Mouse (Mus musculus) limb, embryonic 10.5 days (tissue): ENCODE measurements at regions not wholly inside any gene's neighbourhood (a gene's known extent, or its start where the extent isn't known, plus 50 kb on each side); places are given as distances from the start of the nearest gene placed in this dataset.

Experiments
- DNase-seq: peaks from one replicate; pipeline ENCODE4 v3.0.0-alpha.2; 2017; ENCODE audit warnings: low spot score
- H3K27ac ChIP-seq: fragments of 300-500 bp; sonication (generic); 2 replicates; pipeline ENCODE4 v1.5.1; 2016; ENCODE audit warnings: mild to moderate bottlenecking
- H3K27me3 ChIP-seq: fragments of 300-500 bp; sonication (generic); 2 replicates; pipeline ENCODE4 v1.6.1; 2016; ENCODE audit warnings: low read depth, mild to moderate bottlenecking; ENCODE audit not compliant: poor library complexity, severe bottlenecking
- H3K36me3 ChIP-seq: fragments of 300-500 bp; sonication (generic); 2 replicates; pipeline ENCODE4 v1.6.1; 2016; ENCODE audit warnings: mild to moderate bottlenecking, moderate library complexity
- H3K4me1 ChIP-seq: fragments of 300-500 bp; sonication (generic); 2 replicates; pipeline ENCODE4 v1.6.1; 2016
- H3K4me3 ChIP-seq: fragments of 300-500 bp; sonication (generic); 2 replicates; pipeline ENCODE4 v1.5.1; 2016; ENCODE audit warnings: mild to moderate bottlenecking, moderate library complexity
- H3K9me3 ChIP-seq: fragments of 300-500 bp; sonication (generic); replicated peaks from 2 replicates; pipeline ENCODE4 v1.6.1; 2016; ENCODE audit warnings: mild to moderate bottlenecking
- WGBS: fragments of 180-500 bp; shearing (Covaris S2); methylation state at CpG from one replicate; pipeline ENCODE4 v1.1.7; 2016; 5-methylcytosine and 5-hydroxymethylcytosine counted together

DNA sequence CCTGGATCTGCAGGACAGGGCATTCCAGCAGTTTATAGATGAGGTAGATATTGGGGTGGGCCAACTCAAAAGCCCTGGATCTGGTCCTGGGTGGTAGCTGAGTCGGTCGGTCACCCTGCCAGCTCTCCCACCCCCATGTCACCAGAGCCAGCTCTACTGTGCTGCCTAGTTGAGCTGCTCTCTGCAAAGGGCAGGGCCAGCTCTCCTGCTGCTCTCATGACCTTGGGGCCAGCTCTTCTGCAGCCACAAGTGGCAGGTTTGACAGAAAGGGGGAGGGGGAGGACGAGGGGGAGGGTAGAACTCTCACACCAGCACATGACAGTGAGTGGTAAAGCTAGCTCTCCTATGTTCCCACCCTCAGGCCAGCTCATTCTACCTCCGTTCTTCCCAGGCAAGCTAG, 584.3 kb downstream of the Slc4a3 start:
- no peak for DNase-seq
- H3K27ac ChIP-seq, result peak overlapping the region; percentile 34; the same call in 1 of the 2 replicates
- 61% methylated on average over 4 of the region's 4 CpGs for WGBS
- H3K36me3 ChIP-seq, result no peaks in the 10 kb centered on the region
- H3K9me3 ChIP-seq, result no peaks in the 10 kb centered on the region
- peaks cover 7% of the 10 kb centered on the region for H3K4me1 ChIP-seq
- no peak overlapping the region for H3K4me3 ChIP-seq
- no peaks in the 10 kb centered on the region for H3K27me3 ChIP-seq

GRCm38 (mm10) chr1:76136810-76137209, 590.7 kb downstream of the Slc4a3 start:
- DNase-seq, result no peak
- Histone ChIP-seq H3K4me3 (no peak overlapping the region), H3K27me3 (no peaks in the 10 kb centered on the region), H3K27ac (no peak overlapping the region), H3K36me3 (no peaks in the 10 kb centered on the region), H3K4me1 (peaks cover 14% of the 10 kb centered on the region), H3K9me3 (no peaks in the 10 kb centered on the region)
- 87% methylated on average over 1 of the region's 1 CpGs for WGBS

DNA sequence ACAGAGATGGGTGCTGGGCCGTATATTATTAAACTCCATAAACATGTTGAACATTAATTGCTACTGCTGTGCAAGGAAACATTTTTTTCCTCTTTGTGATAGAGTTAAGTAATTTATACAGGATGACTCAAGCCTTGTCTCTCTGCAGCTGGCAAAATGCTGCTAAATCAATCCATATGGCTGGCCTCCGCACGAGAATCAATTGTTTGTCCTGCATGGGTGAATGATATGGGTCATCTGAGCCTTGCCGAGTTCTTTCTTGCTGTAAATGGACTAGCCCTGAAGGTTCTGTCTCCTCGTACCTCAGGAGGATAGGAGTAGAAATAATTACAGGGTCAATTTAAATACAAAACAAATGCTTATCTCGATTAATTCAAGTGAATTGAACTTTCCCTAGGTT, 591.6 kb downstream of the Slc4a3 start:
- Histone ChIP-seq H3K9me3 (no peaks in the 10 kb centered on the region), H3K27ac (peak overlapping the region; percentile 7; the same call in 1 of the 2 replicates), H3K36me3 (no peaks in the 10 kb centered on the region), H3K27me3 (no peaks in the 10 kb centered on the region), H3K4me3 (no peak overlapping the region), H3K4me1 (peaks cover 14% of the 10 kb centered on the region)
- WGBS, result 37% methylated on average over 6 of the region's 6 CpGs
- DNase-seq, result no peak

DNA sequence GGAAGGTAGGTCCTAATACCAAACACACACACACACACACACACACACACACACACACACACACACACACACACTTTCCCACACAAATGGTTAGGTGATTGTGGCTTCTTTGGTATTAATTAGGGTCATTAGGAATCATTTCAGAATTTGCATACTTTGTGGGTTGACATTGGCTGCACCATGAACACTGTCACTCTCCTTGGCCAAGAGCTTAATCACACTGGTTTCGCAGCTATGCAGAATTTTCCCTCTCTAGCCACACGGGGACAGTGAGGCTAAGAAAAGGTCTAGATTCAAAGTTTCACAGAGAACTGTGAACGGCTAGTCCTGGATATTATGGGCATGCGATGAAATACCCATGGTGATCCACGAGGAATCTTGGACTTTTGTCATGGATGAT, 597.5 kb downstream of the Slc4a3 start:
- DNase-seq, result no peak
- WGBS, result 85% methylated on average over 5 of the region's 5 CpGs
- Histone ChIP-seq H3K36me3 (no peaks in the 10 kb centered on the region), H3K4me1 (no peaks in the 10 kb centered on the region; the same call in 1 of the 2 replicates), H3K27me3 (no peaks in the 10 kb centered on the region), H3K9me3 (no peaks in the 10 kb centered on the region), H3K4me3 (no peak overlapping the region), H3K27ac (no peak overlapping the region)

- no peak for DNase-seq
Observed at GRCm38 (mm10) chr1:76148963-76149362, 602.9 kb downstream of the Slc4a3 start.

GRCm38 (mm10) chr1:76156291-76156690, 610.2 kb downstream of the Slc4a3 start:
- Histone ChIP-seq H3K27me3 (no peaks in the 10 kb centered on the region), H3K9me3 (no peaks in the 10 kb centered on the region), H3K4me1 (no peaks in the 10 kb centered on the region), H3K4me3 (no peak overlapping the region), H3K36me3 (no peaks in the 10 kb centered on the region), H3K27ac (no peak overlapping the region)
- no peak for DNase-seq
- 76% methylated on average over 8 of the region's 8 CpGs for WGBS

More at GRCm38 (mm10) chr1:76148963-76149362, 602.9 kb downstream of the Slc4a3 start:
- Histone ChIP-seq H3K4me3 (no peak overlapping the region), H3K36me3 (no peaks in the 10 kb centered on the region), H3K9me3 (no peaks in the 10 kb centered on the region), H3K27ac (no peak overlapping the region), H3K4me1 (no peaks in the 10 kb centered on the region; the same call in 1 of the 2 replicates), H3K27me3 (no peaks in the 10 kb centered on the region)
- WGBS, result 88% methylated on average over 2 of the region's 2 CpGs

GRCm38 (mm10) chr1:76167486-76167885, 621.4 kb downstream of the Slc4a3 start:
- Histone ChIP-seq H3K27ac (no peak overlapping the region), H3K9me3 (no peaks in the 10 kb centered on the region), H3K36me3 (no peaks in the 10 kb centered on the region), H3K4me3 (no peak overlapping the region), H3K4me1 (peaks cover 9% of the 10 kb centered on the region), H3K27me3 (no peaks in the 10 kb centered on the region)
- WGBS, result 64% methylated on average over 2 of the region's 2 CpGs
- DNase-seq, result no peak

DNA sequence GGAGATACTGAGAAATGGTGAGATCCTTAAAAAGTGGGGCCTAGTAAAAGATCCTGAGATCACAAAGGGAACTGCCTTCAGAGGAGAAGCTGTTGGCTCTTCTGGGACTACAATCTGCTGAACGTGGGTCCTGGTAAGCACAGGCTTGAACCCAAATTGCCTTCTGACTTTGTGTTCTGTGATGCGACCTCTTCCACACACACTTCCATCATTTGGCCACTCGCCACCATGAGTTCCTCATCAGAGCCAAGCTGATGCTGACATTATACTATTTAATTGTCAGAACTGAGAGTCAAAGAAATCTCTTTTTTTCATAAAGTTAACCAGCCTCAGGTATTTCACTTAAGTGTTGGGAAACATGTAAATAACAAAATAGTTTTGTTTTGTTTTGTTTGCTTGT, 635.1 kb downstream of the Slc4a3 start:
- Histone ChIP-seq H3K27ac (no peak overlapping the region), H3K4me3 (no peak overlapping the region), H3K9me3 (no peaks in the 10 kb centered on the region), H3K36me3 (no peaks in the 10 kb centered on the region), H3K4me1 (no peaks in the 10 kb centered on the region), H3K27me3 (no peaks in the 10 kb centered on the region)
- WGBS, result 77% methylated on average over 3 of the region's 3 CpGs
- no peak for DNase-seq

DNA sequence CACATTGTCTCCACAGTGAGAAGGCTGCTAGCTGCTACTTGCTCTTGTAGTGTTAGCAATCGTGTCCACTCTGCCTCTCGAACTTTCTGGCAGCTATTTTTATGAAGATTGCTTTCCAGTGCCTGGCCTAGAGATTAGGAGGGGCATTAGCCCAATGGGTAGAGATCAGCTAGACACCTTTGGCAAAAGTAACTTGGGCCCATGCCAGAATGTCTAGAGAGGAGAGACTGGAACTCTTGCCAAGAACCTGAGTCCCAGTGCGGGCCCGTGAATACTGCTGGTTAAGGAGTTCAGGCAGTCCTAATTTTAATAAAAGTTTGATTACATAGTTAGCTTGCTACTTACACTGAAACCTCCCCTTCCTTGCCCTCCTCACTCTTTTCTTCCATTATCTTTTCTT, 648.8 kb downstream of the Slc4a3 start:
- no peaks in the 10 kb centered on the region for H3K9me3 ChIP-seq
- no peak overlapping the region for H3K4me3 ChIP-seq
- no peaks in the 10 kb centered on the region for H3K36me3 ChIP-seq
- no peaks in the 10 kb centered on the region for H3K27me3 ChIP-seq
- 92% methylated on average over 4 of the region's 4 CpGs for WGBS
- no peak for DNase-seq
- peaks cover 6% of the 10 kb centered on the region for H3K4me1 ChIP-seq
- no peak overlapping the region for H3K27ac ChIP-seq

- Histone ChIP-seq H3K27me3 (no peaks in the 10 kb centered on the region), H3K36me3 (no peaks in the 10 kb centered on the region), H3K4me3 (no peak overlapping the region), H3K27ac (no peak overlapping the region), H3K4me1 (peaks cover 6% of the 10 kb centered on the region), H3K9me3 (no peaks in the 10 kb centered on the region)
- no peak for DNase-seq
- 89% methylated on average over 3 of the region's 3 CpGs for WGBS
Observed at GRCm38 (mm10) chr1:76197651-76198050, 651.6 kb downstream of the Slc4a3 start.

DNA sequence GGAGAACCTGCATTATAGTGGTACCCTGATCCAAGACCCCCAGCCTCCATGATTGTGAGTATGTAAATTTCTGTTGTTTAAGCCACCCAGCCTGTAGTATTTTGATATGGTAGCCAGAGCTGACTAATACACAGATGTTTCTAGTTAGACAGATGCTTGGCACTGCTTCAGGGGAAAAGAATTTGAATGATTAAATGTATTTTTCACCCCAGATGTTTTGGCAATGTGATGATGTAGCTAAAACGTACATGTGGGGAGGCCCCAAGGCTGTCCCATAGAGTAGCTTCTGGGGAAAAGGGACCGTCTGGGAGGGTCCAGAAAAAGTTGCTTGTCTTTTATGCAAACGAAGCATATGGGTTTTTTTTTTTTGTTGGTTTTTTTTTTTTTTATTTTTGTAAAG, 654.8 kb downstream of the Slc4a3 start:
- Histone ChIP-seq H3K36me3 (no peaks in the 10 kb centered on the region), H3K27ac (no peak overlapping the region), H3K27me3 (no peaks in the 10 kb centered on the region), H3K9me3 (no peaks in the 10 kb centered on the region), H3K4me1 (peaks cover 6% of the 10 kb centered on the region), H3K4me3 (no peak overlapping the region)
- WGBS, result 66% methylated on average over 3 of the region's 3 CpGs
- DNase-seq, result no peak

DNA sequence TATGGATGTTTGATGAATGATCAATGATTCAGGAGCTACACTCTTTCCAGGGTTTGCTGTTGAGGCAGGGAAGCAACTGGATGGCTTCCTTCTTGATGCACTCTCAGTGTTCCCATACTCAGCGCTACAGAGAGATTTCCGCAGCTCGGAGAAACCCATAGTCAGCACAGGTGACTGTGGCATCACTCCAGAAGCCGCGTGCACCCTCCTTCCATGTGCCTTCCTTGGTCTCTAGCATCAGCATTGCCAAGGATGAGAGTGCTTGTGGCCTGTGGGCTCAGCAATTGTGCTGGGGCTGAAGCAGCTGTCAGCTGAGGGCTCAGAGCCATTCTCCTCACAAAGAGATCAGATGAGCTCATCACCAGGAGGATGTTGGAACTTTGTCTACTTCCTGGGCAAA, 666.4 kb downstream of the Slc4a3 start:
- no peaks in the 10 kb centered on the region for H3K9me3 ChIP-seq
- 94% methylated on average over 5 of the region's 5 CpGs for WGBS
- no peak overlapping the region for H3K27ac ChIP-seq
- no peaks in the 10 kb centered on the region for H3K4me1 ChIP-seq
- no peak for DNase-seq
- no peak overlapping the region for H3K4me3 ChIP-seq
- H3K36me3 ChIP-seq, result no peaks in the 10 kb centered on the region
- no peaks in the 10 kb centered on the region for H3K27me3 ChIP-seq

DNA sequence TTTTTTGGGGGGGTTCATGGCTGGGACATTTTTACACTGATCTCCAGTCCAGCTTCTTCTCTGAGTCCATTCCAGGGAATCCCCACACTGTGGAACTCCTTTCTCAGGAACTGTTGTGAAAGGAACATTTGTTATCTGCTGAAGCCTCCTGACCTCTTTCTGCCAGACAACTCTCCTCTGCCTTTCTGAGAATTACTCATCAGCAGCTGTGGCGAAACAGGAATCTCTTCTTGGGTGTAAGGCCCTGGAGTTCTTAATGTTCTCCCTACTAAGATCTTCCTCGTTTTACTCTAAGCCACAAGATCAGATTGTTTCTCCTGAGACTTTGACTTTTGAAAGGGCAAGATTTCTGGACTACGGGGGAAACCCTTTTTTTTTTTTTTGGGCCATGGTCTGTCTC, 698.7 kb downstream of the Slc4a3 start:
- WGBS, result 79% methylated on average over 3 of the region's 3 CpGs
- Histone ChIP-seq H3K27me3 (no peaks in the 10 kb centered on the region), H3K4me1 (peaks cover 17% of the 10 kb centered on the region), H3K9me3 (no peaks in the 10 kb centered on the region), H3K4me3 (no peak overlapping the region), H3K27ac (no peak overlapping the region), H3K36me3 (no peaks in the 10 kb centered on the region)
- DNase-seq, result no peak

- Histone ChIP-seq H3K27ac (peak overlapping the region; percentile 14; the same call in 1 of the 2 replicates), H3K36me3 (no peaks in the 10 kb centered on the region), H3K4me3 (no peak overlapping the region), H3K27me3 (no peaks in the 10 kb centered on the region), H3K9me3 (no peaks in the 10 kb centered on the region), H3K4me1 (peaks cover 28% of the 10 kb centered on the region)
- 67% methylated on average over 8 of the region's 8 CpGs for WGBS
- no peak for DNase-seq
Observed at GRCm38 (mm10) chr1:76246181-76246796, 700.2 kb downstream of the Slc4a3 start.
